Comparison of ENCODE assay signal across 8 mouse cellular contexts in genomic region chr6:57535971-57536669, GRCm38 (mm10). TPM values are rescaled to one million over a fixed set of nuclear protein-coding genes. Genes with fewer than 3 reads are reported as not detected.
DNase-seq lines count a peak whose midpoint lies in the region; ATAC-seq and TF ChIP-seq lines count a peak whose summit lies in the region.

No protein-coding gene starts in this region.

- H3K4me1 ChIP-seq in kidney, embryonic 15.5 days: peaks cover 11% of the 10 kb centered on the region
- H3K4me1 ChIP-seq in embryonic fibroblast, embryonic 13.5 days (ENCODE audit: control insufficient read depth, insufficient read depth, low read length): no peaks in the 10 kb centered on the region
- H3K4me1 ChIP-seq in intestine, embryonic 16.5 days (ENCODE audit: control insufficient read depth, insufficient read depth, low read length): peaks cover 18% of the 10 kb centered on the region

- no peak for DNase-seq in kidney, adult 11 months
- DNase-seq in thymus, postnatal 4 days: peak; percentile 40
- DNase-seq in gastrocnemius, adult 8-10 months (ENCODE audit: low spot score in 2 of 2): no peak

- WGBS in kidney, embryonic 15.5 days: 19% methylated on average over 14 of the region's 14 CpGs
- WGBS in intestine, embryonic 16.5 days: 26% methylated on average over 14 of the region's 14 CpGs

- H3K27me3 ChIP-seq in kidney, embryonic 15.5 days: no peaks in the 10 kb centered on the region
- H3K27me3 ChIP-seq in intestine, embryonic 16.5 days (replicated peaks; ENCODE audit: control insufficient read depth, insufficient read depth, low read length): no peaks in the 10 kb centered on the region

- H3K9ac ChIP-seq in kidney, embryonic 15.5 days: peak overlapping the region; percentile 50
- H3K9ac ChIP-seq in intestine, embryonic 16.5 days (ENCODE audit: low read depth, low read length): peak overlapping the region; percentile 73

- H3K9me3 ChIP-seq in kidney, embryonic 15.5 days (replicated peaks): no peaks in the 10 kb centered on the region
- H3K9me3 ChIP-seq in intestine, embryonic 16.5 days (ENCODE audit: control insufficient read depth, low read length): no peaks in the 10 kb centered on the region

- ATAC-seq in kidney, embryonic 15.5 days (replicated peaks; ENCODE audit: low FRiP score): peak; percentile 70
- peak; percentile 3 for ATAC-seq in activated CD4-positive, CD25-positive, alpha-beta regulatory T cell, adult 4 months
- ATAC-seq in intestine, embryonic 16.5 days: peak; percentile 54
- peak; percentile 10; the same call in 1 of the 2 replicates for ATAC-seq in megakaryocyte progenitor cell, adult 5-6 weeks (replicated peaks; ENCODE audit: poor library complexity)

- peak overlapping the region; percentile 92 for H3K27ac ChIP-seq in kidney, embryonic 15.5 days
- peak overlapping the region; percentile 52 for H3K27ac ChIP-seq in embryonic fibroblast, embryonic 13.5 days (ENCODE audit: insufficient read depth, low read length)
- peak overlapping the region; percentile 91 for H3K27ac ChIP-seq in intestine, embryonic 16.5 days (ENCODE audit: low read length)

- H3K36me3 ChIP-seq in kidney, embryonic 15.5 days: no peaks in the 10 kb centered on the region
- no peaks in the 10 kb centered on the region for H3K36me3 ChIP-seq in intestine, embryonic 16.5 days (ENCODE audit: control insufficient read depth, insufficient read depth, low read length)

- TF ChIP-seq POLR2A in embryonic fibroblast, embryonic 13.5 days (IDR thresholded peaks at IDR 0.05; ENCODE audit: low read depth, low read length): no peak

- peak overlapping the region; percentile 87 for H3K4me2 ChIP-seq in kidney, embryonic 15.5 days
- peak overlapping the region; percentile 76 for H3K4me2 ChIP-seq in intestine, embryonic 16.5 days (ENCODE audit: low read depth, low read length)

- peak overlapping the region; percentile 75 for H3K4me3 ChIP-seq in kidney, embryonic 15.5 days (replicated peaks)
- peak overlapping the region; percentile 65 for H3K4me3 ChIP-seq in embryonic fibroblast, embryonic 13.5 days (ENCODE audit: insufficient read depth, low read length)
- peak overlapping the region; percentile 81 for H3K4me3 ChIP-seq in intestine, embryonic 16.5 days (ENCODE audit: low read length)

- no peak for TF ChIP-seq CTCF in embryonic fibroblast, embryonic 13.5 days (IDR thresholded peaks at IDR 0.05; ENCODE audit: borderline replicate concordance, insufficient read depth, low read length)

RNA-seq across cellular contexts. Expression of gene Ppm1k, which starts 0.9 kb away (rescaled TPM):
- 4.3 and 5.0 TPM in 2 replicates for polyA plus RNA-seq in kidney, embryonic 15.5 days (2015; fragmentation: Nextera tagmentation; extraction: Ambion mirVana)
- 10 to 100 TPM; 12.9 to 16.2 TPM for polyA plus RNA-seq in activated CD4-positive, CD25-positive, alpha-beta regulatory T cell, adult 4 months (2017; shearing (Covaris generic))
- polyA plus RNA-seq in embryonic fibroblast, embryonic 13.5 days (2011; ENCODE audit: insufficient read length, low read depth, missing spikeins): 6.9 and 11.4 TPM in 2 replicates
- polyA plus RNA-seq in intestine, embryonic 16.5 days (2015; fragmentation: Nextera tagmentation; extraction: Ambion mirVana): 3.4 and 3.9 TPM in 2 replicates
- total RNA-seq in megakaryocyte progenitor cell, adult 5-6 weeks (2015): 5.3 TPM in 2 replicates
- total RNA-seq in megakaryocyte progenitor cell, adult 5-6 weeks (2017): 8.0 and 18.4 TPM in 2 replicates
- 10 to 100 TPM; 11.5 to 21.2 (median 15.5) TPM for total RNA-seq in gastrocnemius, adult 8-10 months (2022)

RNA-seq across cellular contexts. Expression of gene Herc6, which starts 44.7 kb away (rescaled TPM):
- 3.8 and 4.9 TPM in 2 replicates for polyA plus RNA-seq in kidney, embryonic 15.5 days (2015; fragmentation: Nextera tagmentation; extraction: Ambion mirVana)
- polyA plus RNA-seq in activated CD4-positive, CD25-positive, alpha-beta regulatory T cell, adult 4 months (2017; shearing (Covaris generic)): 10 to 100 TPM; 23.2 to 26.4 TPM
- polyA plus RNA-seq in embryonic fibroblast, embryonic 13.5 days (2011; ENCODE audit: insufficient read length, low read depth, missing spikeins): 9.1 and 12.1 TPM in 2 replicates
- 1.2 and 2.0 TPM in 2 replicates for polyA plus RNA-seq in intestine, embryonic 16.5 days (2015; fragmentation: Nextera tagmentation; extraction: Ambion mirVana)
- 13.0 and 14.9 TPM in 2 replicates for total RNA-seq in megakaryocyte progenitor cell, adult 5-6 weeks (2015)
- 12.0 and 16.6 TPM in 2 replicates for total RNA-seq in megakaryocyte progenitor cell, adult 5-6 weeks (2017)
- 1 to 10 TPM in 1 of 4 experiments, under 1 TPM in 3; 0.12 to 1.6 (median 0.61) TPM for total RNA-seq in gastrocnemius, adult 8-10 months (2022)

Comparison
In these comparisons a context has a peak if more than half of its experiments do, and no peak if none do; other contexts are left out.
1. ATAC-seq: peak in every context shown above with its lines; median percentile 70 in kidney, embryonic 15.5 days; 54 in intestine, embryonic 16.5 days; 10 in megakaryocyte progenitor cell, adult 5-6 weeks; 3 in activated CD4-positive, CD25-positive, alpha-beta regulatory T cell, adult 4 months.